Comparison of ENCODE assay signal across 9 mouse cellular contexts in the genomic region with DNA sequence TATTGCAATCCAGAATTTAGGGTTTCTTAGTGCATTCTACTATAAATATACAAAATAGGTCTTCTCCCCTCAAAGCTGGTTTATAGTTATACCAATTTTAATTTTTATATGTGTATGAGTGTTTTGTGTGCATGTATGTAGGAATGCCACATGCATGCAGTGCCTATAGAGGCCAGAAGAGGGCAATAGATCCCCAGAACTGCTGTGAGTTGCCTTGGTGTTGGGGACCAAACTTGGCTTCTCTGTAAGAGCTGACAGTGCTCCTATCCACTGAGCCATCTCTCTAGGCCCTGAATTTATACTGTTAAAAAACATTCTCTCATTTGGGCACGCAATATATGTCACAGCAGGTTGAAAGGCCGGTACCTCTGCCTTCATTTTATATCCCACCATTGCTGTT. TPM values are rescaled to one million over a fixed set of nuclear protein-coding genes. Genes with fewer than 3 reads are reported as not detected.
DNase-seq lines count a peak whose midpoint lies in the region; ATAC-seq and TF ChIP-seq lines count a peak whose summit lies in the region.
"Had no signal": no experiment of that assay in that cellular context is flagged by ENCODE, and none has a peak within 500 bp of the region (broad histone marks: within the 10 kb centered on the region; RNA-seq: fewer than 3 reads in every experiment).

No protein-coding gene starts in this region.

- H3K9me3 ChIP-seq in forebrain, embryonic 11.5 days (ENCODE audit: control insufficient read depth, low read length) = no peaks in the 10 kb centered on the region
- no peaks in the 10 kb centered on the region for H3K9me3 ChIP-seq in forebrain, embryonic 16.5 days (ENCODE audit: control insufficient read depth, low read length)
- H3K9me3 ChIP-seq in lung, postnatal 0 days (ENCODE audit: low read length) = no peaks in the 10 kb centered on the region
- no peaks in the 10 kb centered on the region for H3K9me3 ChIP-seq in stomach, embryonic 14.5 days (ENCODE audit: control insufficient read depth, low read depth, low read length)
- H3K9me3 ChIP-seq: lung, embryonic 15.5 days had no signal

- no peak for TF ChIP-seq EP300 in lung, postnatal 0 days (IDR thresholded peaks at IDR 0.05)

- no peak for ATAC-seq in forebrain, embryonic 11.5 days (replicated peaks; ENCODE audit: low FRiP score)
- ATAC-seq in forebrain, embryonic 16.5 days = no peak
- ATAC-seq in lung, postnatal 0 days = no peak
- peak; percentile 43; the same call in 1 of the 2 replicates for ATAC-seq in stomach, embryonic 14.5 days (ENCODE audit: insufficient number of reproducible peaks, insufficient read depth, low FRiP score, low read depth)

- whole genome bisulfite sequencing in forebrain, embryonic 11.5 days = 47% methylated on average over 2 of the region's 2 CpGs
- WGBS in forebrain, embryonic 16.5 days = 58% methylated on average over 2 of the region's 2 CpGs
- WGBS in thymus, adult 2 months = 60% methylated on average over 2 of the region's 2 CpGs
- WGBS in lung, postnatal 0 days = 45% methylated on average over 2 of the region's 2 CpGs
- WGBS in stomach, embryonic 14.5 days = 38% methylated on average over 2 of the region's 2 CpGs

- no peaks in the 10 kb centered on the region for H3K36me3 ChIP-seq in forebrain, embryonic 11.5 days (ENCODE audit: control insufficient read depth, insufficient read depth, low read length)
- no peaks in the 10 kb centered on the region for H3K36me3 ChIP-seq in forebrain, embryonic 16.5 days (ENCODE audit: control insufficient read depth, insufficient read depth)
- no peaks in the 10 kb centered on the region for H3K36me3 ChIP-seq in thymus, adult 2 months (ENCODE audit: control insufficient read depth, insufficient read depth, low read length)
- H3K36me3 ChIP-seq in lung, postnatal 0 days (ENCODE audit: insufficient read depth, low read length) = no peaks in the 10 kb centered on the region
- H3K36me3 ChIP-seq in stomach, embryonic 14.5 days (ENCODE audit: control insufficient read depth, insufficient read depth, low read length) = no peaks in the 10 kb centered on the region
- H3K36me3 ChIP-seq: lung, embryonic 15.5 days had no signal

- H3K4me1 ChIP-seq in forebrain, embryonic 11.5 days (replicated peaks; ENCODE audit: control insufficient read depth, insufficient read depth, low read length) = no peaks in the 10 kb centered on the region
- H3K4me1 ChIP-seq in forebrain, embryonic 16.5 days (replicated peaks; ENCODE audit: control insufficient read depth, insufficient read depth, low read length) = no peaks in the 10 kb centered on the region
- no peaks in the 10 kb centered on the region for H3K4me1 ChIP-seq in thymus, adult 2 months (replicated peaks; ENCODE audit: control insufficient read depth, insufficient read depth, low read length)
- H3K4me1 ChIP-seq in lung, postnatal 0 days (ENCODE audit: insufficient read depth, low read depth, low read length) = no peaks in the 10 kb centered on the region
- no peaks in the 10 kb centered on the region for H3K4me1 ChIP-seq in stomach, embryonic 14.5 days (ENCODE audit: control insufficient read depth, insufficient read depth, low read length)
- H3K4me1 ChIP-seq: lung, embryonic 15.5 days had no signal

- TF ChIP-seq POLR2A in thymus, adult 2 months (IDR thresholded peaks at IDR 0.05; ENCODE audit: control insufficient read depth, extremely low read depth, insufficient read depth, low read length, poor library complexity) = no peak

- no peaks in the 10 kb centered on the region for H3K27me3 ChIP-seq in forebrain, embryonic 11.5 days (ENCODE audit: control insufficient read depth, insufficient read depth, low read length)
- no peaks in the 10 kb centered on the region for H3K27me3 ChIP-seq in forebrain, embryonic 16.5 days (replicated peaks; ENCODE audit: control insufficient read depth, insufficient read depth, low read length)
- no peaks in the 10 kb centered on the region for H3K27me3 ChIP-seq in thymus, adult 2 months (ENCODE audit: control insufficient read depth, insufficient read depth, low read length)
- H3K27me3 ChIP-seq in lung, postnatal 0 days (replicated peaks; ENCODE audit: insufficient read depth, low read length) = no peaks in the 10 kb centered on the region
- no peaks in the 10 kb centered on the region for H3K27me3 ChIP-seq in stomach, embryonic 14.5 days (ENCODE audit: control insufficient read depth, insufficient read depth, low read length)
- H3K27me3 ChIP-seq: lung, embryonic 15.5 days had no signal

- no peak overlapping the region for H3K4me3 ChIP-seq in forebrain, embryonic 11.5 days (ENCODE audit: low read depth, low read length)
- no peak overlapping the region for H3K4me3 ChIP-seq in forebrain, embryonic 16.5 days (replicated peaks; ENCODE audit: low read length)
- H3K4me3 ChIP-seq in thymus, adult 2 months (ENCODE audit: control insufficient read depth, insufficient read depth, low read length) = no peak overlapping the region
- no peak overlapping the region for H3K4me3 ChIP-seq in lung, postnatal 0 days (ENCODE audit: low read depth, low read length)
- H3K4me3 ChIP-seq in stomach, embryonic 14.5 days (ENCODE audit: low read depth, low read length) = no peak overlapping the region
- H3K4me3 ChIP-seq: lung, embryonic 15.5 days had no signal

- no peak overlapping the region for H3K4me2 ChIP-seq in forebrain, embryonic 11.5 days (ENCODE audit: low read depth, low read length, severe bottlenecking)
- no peak overlapping the region for H3K4me2 ChIP-seq in forebrain, embryonic 16.5 days (ENCODE audit: low read length)
- H3K4me2 ChIP-seq in lung, postnatal 0 days (replicated peaks; ENCODE audit: low read depth, low read length) = no peak overlapping the region
- H3K4me2 ChIP-seq in stomach, embryonic 14.5 days (replicated peaks; ENCODE audit: low read depth, low read length) = no peak overlapping the region
- H3K4me2 ChIP-seq: lung, embryonic 15.5 days had no signal

- no peak overlapping the region for H3K9ac ChIP-seq in forebrain, embryonic 11.5 days (ENCODE audit: low read length)
- H3K9ac ChIP-seq in forebrain, embryonic 16.5 days (replicated peaks; ENCODE audit: low read depth, low read length) = no peak overlapping the region
- H3K9ac ChIP-seq in lung, postnatal 0 days (replicated peaks; ENCODE audit: low read depth) = no peak overlapping the region
- no peak overlapping the region for H3K9ac ChIP-seq in stomach, embryonic 14.5 days (replicated peaks; ENCODE audit: low read depth, low read length)
- H3K9ac ChIP-seq: lung, embryonic 15.5 days had no signal

- DNase-seq in forebrain, embryonic 11.5 days (ENCODE audit: low spot score) = peak; percentile 75
- peak; percentile 18 for DNase-seq in thymus, adult 2 months
- no peak for DNase-seq in thymus, adult 18-20 months
- DNase-seq in embryo, embryonic 11.5 days (ENCODE audit: low read depth, low spot score) = peak; percentile 51
- peak; percentile 28 to 76 for DNase-seq in kidney, postnatal 36 days
- peak; percentile 41 for DNase-seq in lung, postnatal 0 days (ENCODE audit: low spot score)

- no peak for TF ChIP-seq CTCF in thymus, adult 2 months (IDR thresholded peaks at IDR 0.05; ENCODE audit: borderline replicate concordance, control insufficient read depth, extremely low read depth, insufficient read depth, low read length, poor library complexity)
- peak; percentile 82 for TF ChIP-seq CTCF in lung, postnatal 0 days (IDR thresholded peaks at IDR 0.05)

- no peak overlapping the region for H3K27ac ChIP-seq in forebrain, embryonic 11.5 days (ENCODE audit: low read depth, low read length)
- no peak overlapping the region for H3K27ac ChIP-seq in forebrain, embryonic 16.5 days (ENCODE audit: low read length)
- no peak overlapping the region for H3K27ac ChIP-seq in thymus, adult 2 months (ENCODE audit: control insufficient read depth, insufficient read depth, low read length)
- H3K27ac ChIP-seq in lung, postnatal 0 days (ENCODE audit: low read length) = no peak overlapping the region
- no peak overlapping the region; the same call in 1 of the 2 replicates for H3K27ac ChIP-seq in stomach, embryonic 14.5 days (ENCODE audit: low read length)
- H3K27ac ChIP-seq: lung, embryonic 15.5 days had no signal

RNA-seq across cellular contexts. Expression of gene Sdr42e1, which starts 27.5 kb away (rescaled TPM):
- 0.27 TPM in 1 of 2 replicates, not detected in the other for polyA plus RNA-seq in forebrain, embryonic 11.5 days (2014; fragmentation: Nextera tagmentation; extraction: Ambion mirVana)
- polyA plus RNA-seq in forebrain, embryonic 16.5 days (2015; fragmentation: Nextera tagmentation; extraction: Ambion mirVana) = 2.1 and 2.3 TPM in 2 replicates
- polyA plus RNA-seq in thymus, adult 2 months (2012; rRNA removed) = 5.1 and 5.3 TPM in 2 replicates
- polyA plus RNA-seq in lung, postnatal 0 days (2015; fragmentation: Nextera tagmentation; extraction: Ambion mirVana) = 3.1 and 3.4 TPM in 2 replicates
- polyA plus RNA-seq in stomach, embryonic 14.5 days (2014; fragmentation: Nextera tagmentation; extraction: Ambion mirVana) = 4.0 and 4.1 TPM in 2 replicates

RNA-seq across cellular contexts. Expression of gene Hsd17b2, which starts 55.7 kb away (rescaled TPM):
- polyA plus RNA-seq in forebrain, embryonic 11.5 days (2014; fragmentation: Nextera tagmentation; extraction: Ambion mirVana) = not detected in 2 replicates
- polyA plus RNA-seq in forebrain, embryonic 16.5 days (2015; fragmentation: Nextera tagmentation; extraction: Ambion mirVana) = 0.52 TPM in 1 of 2 replicates, not detected in the other
- polyA plus RNA-seq in thymus, adult 2 months (2012; rRNA removed) = 0.40 and 0.71 TPM in 2 replicates
- polyA plus RNA-seq in lung, postnatal 0 days (2015; fragmentation: Nextera tagmentation; extraction: Ambion mirVana) = 0.16 and 0.24 TPM in 2 replicates
- polyA plus RNA-seq in stomach, embryonic 14.5 days (2014; fragmentation: Nextera tagmentation; extraction: Ambion mirVana) = 3.5 and 4.6 TPM in 2 replicates

Comparison
In these comparisons a context has a peak if more than half of its experiments do, and no peak if none do; other contexts are left out.
1. DNase-seq: peak in forebrain, embryonic 11.5 days (single experiment), thymus, adult 2 months (single experiment), embryo, embryonic 11.5 days (single experiment), kidney, postnatal 36 days (2 of 2) and lung, postnatal 0 days (single experiment); none in thymus, adult 18-20 months (0 of 2).